Mouse (Mus musculus) limb, embryonic 11.5 days (tissue): ENCODE measurements around the gene Supt6. TPM values are rescaled to one million over a fixed set of nuclear protein-coding genes. Genes with fewer than 3 reads are reported as not detected.

Experiments
- ATAC-seq: fragments of 200-750 bp; cut with Nextera tagmentation; 2 replicates; pipeline ENCODE4 v1.8.0; 2017; ENCODE audit warnings: low read depth; ENCODE audit not compliant: insufficient number of reproducible peaks, low FRiP score, low TSS enrichment
- DNase-seq: peaks from one replicate; pipeline ENCODE4 v3.0.0-alpha.2; 2015; ENCODE audit warnings: low spot score
- H3K27ac ChIP-seq: fragments of 300-500 bp; sonication (generic); replicated peaks from 2 replicates; pipeline ENCODE4 v1.5.1; 2014; ENCODE audit warnings: low read depth, mild to moderate bottlenecking, low read length
- H3K27me3 ChIP-seq: fragments of 300-500 bp; sonication (generic); 2 replicates; pipeline ENCODE4 v1.6.1; 2014; ENCODE audit warnings: mild to moderate bottlenecking, low read length, mixed read lengths; ENCODE audit not compliant: control insufficient read depth, insufficient read depth
- H3K36me3 ChIP-seq: fragments of 300-500 bp; sonication (generic); 2 replicates; pipeline ENCODE4 v1.6.1; 2014; ENCODE audit warnings: mild to moderate bottlenecking, low read length, moderate library complexity, mixed read lengths; ENCODE audit not compliant: control insufficient read depth, insufficient read depth
- H3K4me1 ChIP-seq: fragments of 300-500 bp; sonication (generic); 2 replicates; pipeline ENCODE4 v1.6.1; 2014; ENCODE audit warnings: low read length, mixed read lengths; ENCODE audit not compliant: control insufficient read depth, insufficient read depth
- H3K4me2 ChIP-seq: fragments of 300-500 bp; sonication (generic); 2 replicates; pipeline ENCODE4 v1.6.1; 2014; ENCODE audit warnings: low read depth, mild to moderate bottlenecking, moderate library complexity; ENCODE audit not compliant: severe bottlenecking
- H3K4me3 ChIP-seq: fragments of 300-500 bp; sonication (generic); 2 replicates; pipeline ENCODE4 v1.5.1; 2014; ENCODE audit warnings: low read depth, low read length
- H3K9ac ChIP-seq: fragments of 300-500 bp; sonication (generic); 2 replicates; pipeline ENCODE4 v1.6.1; 2014; ENCODE audit warnings: mild to moderate bottlenecking, low read length
- H3K9me3 ChIP-seq: fragments of 300-500 bp; sonication (generic); 2 replicates; pipeline ENCODE4 v1.6.1; 2016; ENCODE audit warnings: low read length; ENCODE audit not compliant: control insufficient read depth
- WGBS: fragments of 180-500 bp; shearing (Covaris S2); extraction: QIAGEN DNeasy Blood & Tissue Kit; methylation state at CpG from one replicate; pipeline ENCODE4 v1.1.7; 2014; 5-methylcytosine and 5-hydroxymethylcytosine counted together
- polyA plus RNA-seq: library from polyadenylated mRNA; unstranded; fragments of >200 nt; fragmentation: Nextera tagmentation; extraction: Ambion mirVana; gene quantifications from 2 replicates; pipeline ENCODE4 v1.2.1, GENCODE M21; 2014

Supt6 gene
- polyA plus RNA-seq, 1 experiment from 2014 or later: 30.8 TPM

GRCm38 (mm10) chr11:78246318-78247011 is 678 bp upstream of the Supt6 start:
- Histone ChIP-seq H3K4me2 (peak overlapping the region; percentile 26; the same call in 1 of the 2 replicates), H3K27me3 (no peaks in the 10 kb centered on the region), H3K4me3 (peak overlapping the region; percentile 80), H3K36me3 (no peaks in the 10 kb centered on the region), H3K9ac (no peak overlapping the region), H3K27ac (no peak overlapping the region), H3K9me3 (no peaks in the 10 kb centered on the region), H3K4me1 (peaks cover 5% of the 10 kb centered on the region)
- 42% methylated on average over 7 of the region's 7 CpGs for WGBS
- DNase-seq (no peak), ATAC-seq (no peak)

DNA sequence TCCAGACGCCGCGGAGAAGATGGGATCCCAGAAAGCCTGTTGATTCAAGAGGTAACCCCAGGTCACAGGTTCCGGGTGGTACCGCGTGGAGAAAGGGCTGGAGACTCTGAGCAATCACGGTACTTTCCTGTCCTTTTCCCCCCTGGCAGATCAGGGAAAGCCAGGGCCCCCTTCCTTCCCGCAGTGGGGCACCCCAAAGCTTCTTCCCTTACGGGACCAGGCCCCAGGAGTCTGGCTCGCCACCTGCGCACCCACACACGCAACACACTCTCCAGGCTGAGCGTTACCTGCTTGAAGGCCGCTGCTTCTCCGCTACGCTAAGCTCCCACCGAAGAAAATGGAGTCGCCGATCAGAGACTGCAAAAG is 543 bp downstream of the Supt6 start:
- DNase-seq (no peak), ATAC-seq (0 out of 2 replicates have a peak, but pooled peaks have one; percentile 8)
- under 1% methylated on average over 19 of the region's 19 CpGs for WGBS
- Histone ChIP-seq H3K4me2 (peak overlapping the region; percentile 74), H3K27ac (peak overlapping the region; percentile 56; the same call in 1 of the 2 replicates), H3K27me3 (no peaks in the 10 kb centered on the region), H3K9ac (peak overlapping the region; percentile 72), H3K9me3 (no peaks in the 10 kb centered on the region), H3K4me3 (peak overlapping the region; percentile 80), H3K36me3 (peaks cover 2% of the 10 kb centered on the region; the same call in 1 of the 2 replicates), H3K4me1 (peaks cover 5% of the 10 kb centered on the region)

DNA sequence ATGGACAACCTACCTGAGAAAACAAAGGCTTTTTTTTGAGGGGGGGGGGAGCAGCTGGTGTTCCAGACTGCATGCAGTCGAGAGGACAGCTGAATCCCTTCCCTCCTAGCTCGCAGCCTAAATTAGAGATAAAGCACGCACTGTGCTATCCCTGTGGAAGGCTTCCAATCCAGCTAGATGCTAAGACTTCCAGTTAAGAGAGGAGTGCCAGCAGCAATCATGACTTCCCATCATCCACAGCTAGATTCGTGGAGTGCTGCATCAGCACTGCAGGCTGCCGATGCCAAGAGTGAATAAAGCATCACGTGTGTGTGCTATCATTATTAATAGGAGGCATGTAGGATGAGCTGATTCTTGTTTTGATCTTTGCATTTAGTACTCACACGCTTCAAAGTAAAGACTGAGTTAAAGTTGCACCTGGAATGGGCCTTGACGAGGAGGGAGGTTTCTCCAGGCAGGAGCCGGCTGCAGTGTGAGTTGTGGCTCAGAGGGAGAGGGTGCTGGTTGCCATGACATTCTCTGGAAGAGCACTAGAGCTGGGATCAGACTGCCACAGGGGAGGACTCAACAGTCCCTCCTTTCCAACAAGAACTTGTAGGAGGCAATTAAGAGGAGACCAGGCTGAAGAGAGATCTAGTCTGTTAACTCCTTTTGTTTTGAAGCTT is 5.5 kb downstream of the Supt6 start:
- 94% methylated on average over 9 of the region's 9 CpGs for WGBS
- H3K9me3 ChIP-seq: no peaks in the 10 kb centered on the region
- no peak overlapping the region for H3K4me3 ChIP-seq
- H3K4me2 ChIP-seq: no peak overlapping the region
- H3K9ac ChIP-seq: no peak overlapping the region
- no peaks in the 10 kb centered on the region for H3K27me3 ChIP-seq
- H3K36me3 ChIP-seq: peaks cover 7% of the 10 kb centered on the region; the same call in 1 of the 2 replicates
- peaks cover 5% of the 10 kb centered on the region for H3K4me1 ChIP-seq
- H3K27ac ChIP-seq: no peak overlapping the region
- DNase-seq (no peak), ATAC-seq (no peak)

DNA sequence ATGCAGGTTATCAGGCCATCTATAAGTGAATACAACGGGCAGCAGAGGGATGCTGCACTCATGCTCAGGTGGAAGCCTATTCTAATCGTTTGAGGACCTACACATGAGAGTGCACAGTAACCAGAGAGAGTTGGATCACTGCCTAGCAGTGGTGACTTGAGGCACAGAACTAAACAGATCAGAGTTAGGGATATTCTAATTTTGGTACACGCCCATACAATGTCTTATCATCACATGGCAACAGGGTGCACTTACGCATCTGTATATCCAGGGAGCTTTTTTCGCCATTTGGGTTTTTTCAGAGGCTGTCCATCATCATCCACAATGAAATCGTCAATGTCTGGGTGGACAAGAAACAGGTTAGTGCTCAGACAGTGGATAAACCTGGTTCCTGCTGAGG is 14.3 kb downstream of the Supt6 start:
- Histone ChIP-seq H3K36me3 (peaks cover 48% of the 10 kb centered on the region), H3K27me3 (no peaks in the 10 kb centered on the region), H3K9ac (no peak overlapping the region), H3K4me1 (no peaks in the 10 kb centered on the region), H3K27ac (no peak overlapping the region), H3K4me2 (no peak overlapping the region), H3K4me3 (no peak overlapping the region), H3K9me3 (no peaks in the 10 kb centered on the region)
- ATAC-seq: no peak
- no peak for DNase-seq
- 91% methylated on average over 6 of the region's 6 CpGs for WGBS

DNA sequence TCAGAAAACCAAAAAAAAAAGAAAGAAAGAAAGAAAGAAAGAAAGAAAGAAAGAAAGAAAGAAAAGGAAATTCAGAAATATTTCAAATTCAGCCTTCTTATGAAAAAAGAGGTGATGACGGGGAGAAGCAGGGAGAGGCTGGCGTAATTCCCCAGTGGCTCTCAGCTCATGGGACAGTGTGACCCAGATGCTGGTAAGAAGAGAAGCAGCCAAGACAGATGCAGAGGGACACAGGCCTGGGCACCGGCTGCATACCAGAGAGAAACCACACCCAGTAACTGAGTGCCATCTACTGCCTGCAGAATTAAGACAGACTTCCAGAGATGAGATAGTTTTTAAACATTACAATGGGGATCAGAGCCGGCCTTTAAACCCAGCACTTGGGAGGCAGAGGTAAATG is 22.2 kb downstream of the Supt6 start:
- Histone ChIP-seq H3K4me2 (no peak overlapping the region), H3K36me3 (peaks cover 60% of the 10 kb centered on the region), H3K4me1 (no peaks in the 10 kb centered on the region), H3K9ac (no peak overlapping the region), H3K27me3 (no peaks in the 10 kb centered on the region), H3K9me3 (no peaks in the 10 kb centered on the region), H3K4me3 (no peak overlapping the region), H3K27ac (no peak overlapping the region)
- ATAC-seq: no peak
- 92% methylated on average over 4 of the region's 4 CpGs for WGBS
- no peak for DNase-seq

- no peaks in the 10 kb centered on the region for H3K9me3 ChIP-seq
- H3K4me2 ChIP-seq: no peak overlapping the region
- peaks cover 59% of the 10 kb centered on the region for H3K36me3 ChIP-seq
- H3K4me1 ChIP-seq: no peaks in the 10 kb centered on the region
- no peak overlapping the region for H3K27ac ChIP-seq
- H3K27me3 ChIP-seq: no peaks in the 10 kb centered on the region
- no peak for ATAC-seq
- no peak overlapping the region; the same call in 1 of the 2 replicates for H3K9ac ChIP-seq
- WGBS: 87% methylated on average over 11 of the region's 11 CpGs
- H3K4me3 ChIP-seq: no peak overlapping the region
- no peak for DNase-seq
These were observed 30.0 kb downstream of the Supt6 start for GRCm38 (mm10) chr11:78215709-78216317.

DNA sequence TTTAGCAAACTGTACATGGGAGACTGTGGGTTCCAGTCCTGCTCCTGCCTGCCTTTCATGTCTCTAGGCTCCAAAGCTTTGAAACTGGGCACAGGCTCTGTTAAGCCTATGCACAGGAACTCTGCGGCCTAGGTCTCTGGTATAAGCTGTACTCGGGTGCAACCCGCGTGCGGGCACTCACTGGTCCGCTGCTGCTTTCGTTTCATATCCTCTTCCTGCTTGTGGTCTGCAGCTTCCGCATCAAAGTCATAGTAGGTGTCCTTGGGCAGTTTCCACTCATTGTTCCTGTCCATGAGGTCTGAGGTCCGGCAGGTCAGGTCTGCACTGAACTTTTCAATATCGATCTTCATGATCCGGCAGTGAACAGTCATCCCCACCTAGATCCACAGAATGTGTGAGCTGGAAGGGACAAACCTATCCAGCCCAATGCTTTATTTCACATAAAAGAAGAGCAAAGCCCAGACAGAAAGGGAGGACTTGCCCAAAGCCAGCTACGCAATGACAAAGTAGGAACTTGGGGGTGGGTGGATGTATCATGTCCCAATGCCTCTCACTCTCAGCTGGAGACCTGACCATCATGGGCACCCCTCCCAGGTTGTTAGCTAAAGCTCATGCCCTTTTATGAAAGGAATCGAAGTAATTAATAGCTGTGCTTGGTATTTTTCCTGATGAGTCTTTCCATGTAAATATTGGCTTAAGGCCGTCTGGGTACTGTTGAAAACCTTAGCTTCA is 32.5 kb downstream of the Supt6 start:
- no peak overlapping the region for H3K9ac ChIP-seq
- WGBS: 94% methylated on average over 14 of the region's 14 CpGs
- H3K36me3 ChIP-seq: peaks cover 60% of the 10 kb centered on the region
- no peaks in the 10 kb centered on the region for H3K27me3 ChIP-seq
- no peak overlapping the region for H3K27ac ChIP-seq
- no peaks in the 10 kb centered on the region for H3K4me1 ChIP-seq
- no peak overlapping the region for H3K4me3 ChIP-seq
- DNase-seq (no peak), ATAC-seq (no peak)
- no peaks in the 10 kb centered on the region for H3K9me3 ChIP-seq
- no peak overlapping the region for H3K4me2 ChIP-seq

- no peak overlapping the region for H3K9ac ChIP-seq
These were observed 34.3 kb downstream of the Supt6 start for GRCm38 (mm10) chr11:78211513-78211912.

More at GRCm38 (mm10) chr11:78211513-78211912, 34.3 kb downstream of the Supt6 start:
- H3K36me3 ChIP-seq: peaks cover 66% of the 10 kb centered on the region
- H3K27ac ChIP-seq: no peak overlapping the region
- H3K4me3 ChIP-seq: no peak overlapping the region
- 92% methylated on average over 5 of the region's 5 CpGs for WGBS
- no peaks in the 10 kb centered on the region for H3K27me3 ChIP-seq
- H3K9me3 ChIP-seq: no peaks in the 10 kb centered on the region
- DNase-seq (no peak), ATAC-seq (no peak)
- H3K4me2 ChIP-seq: no peak overlapping the region
- no peaks in the 10 kb centered on the region for H3K4me1 ChIP-seq
